Mouse (Mus musculus) CH12.LX (cell line): ENCODE measurements around the gene Fam163b. TPM values are rescaled to one million over a fixed set of nuclear protein-coding genes. Genes with fewer than 3 reads are reported as not detected.

ENCODE experiments used
- DNase-seq: peaks from one replicate; pipeline ENCODE4 v3.0.0-alpha.2; 2013; ENCODE audit errors: extremely low read depth
- H3K27ac ChIP-seq: 2 replicates; pipeline ENCODE4 v1.5.1; 2012; ENCODE audit warnings: low read depth, mild to moderate bottlenecking, control low read depth, moderate library complexity; ENCODE audit not compliant: insufficient read depth
- H3K27me3 ChIP-seq: replicated peaks from 2 replicates; pipeline ENCODE3; 2012; ENCODE audit warnings: inconsistent platforms
- H3K36me3 ChIP-seq, 2 experiments: replicated peaks in 1 of 2; 2 replicates each; pipeline versions ENCODE3 to v1.6.1; 2012; ENCODE audit warnings: inconsistent platforms in 1 of 2, low read length in 1 of 2, mild to moderate bottlenecking in 1 of 2, mixed read lengths in 1 of 2, moderate library complexity in 1 of 2; ENCODE audit not compliant: control insufficient read depth in 1 of 2, insufficient read depth in 1 of 2
- H3K4me1 ChIP-seq, 2 experiments: 2 replicates each; pipeline ENCODE4 v1.6.1; 2012; ENCODE audit warnings: inconsistent platforms in 1 of 2, moderate library complexity in 1 of 2; ENCODE audit not compliant: insufficient read depth in 2 of 2, control insufficient read depth in 1 of 2
- H3K4me2 ChIP-seq: 2 replicates; pipeline ENCODE4 v1.6.1; 2012; ENCODE audit warnings: low read depth, mild to moderate bottlenecking, control low read depth; ENCODE audit not compliant: poor library complexity, insufficient read depth, severe bottlenecking
- H3K4me3 ChIP-seq, 3 experiments: fragments of 150-350 bp in 1 of 3; sonication (generic) in 1 of 3; replicated peaks in 1 of 3; 2 replicates each; pipeline versions ENCODE3 to v1.5.1; 2011 to 2012; ENCODE audit warnings: low read depth in 2 of 3, low read length in 2 of 3, mild to moderate bottlenecking in 2 of 3, moderate library complexity in 2 of 3, control low read depth in 1 of 3, improper control_type of control experiment in 1 of 3, inconsistent platforms in 1 of 3, mixed read lengths in 1 of 3; ENCODE audit not compliant: poor library complexity in 1 of 3
- H3K79me2 ChIP-seq: replicated peaks from 2 replicates; pipeline ENCODE4 v1.6.1; 2012; ENCODE audit warnings: mild to moderate bottlenecking, moderate library complexity; ENCODE audit not compliant: control insufficient read depth, poor library complexity, insufficient read depth, severe bottlenecking; ENCODE audit errors: extremely low read depth
- H3K9ac ChIP-seq: 2 replicates; pipeline ENCODE4 v1.6.1; 2012; ENCODE audit warnings: low read depth, mild to moderate bottlenecking, control low read depth, moderate library complexity; ENCODE audit not compliant: insufficient read depth
- H3K9me3 ChIP-seq: replicated peaks from 2 replicates; pipeline ENCODE3; 2012; ENCODE audit warnings: low read length, inconsistent platforms, mixed read lengths
- CHD1 ChIP-seq: IDR thresholded peaks from 2 replicates; pipeline ENCODE4 v1.6.1; 2012; ENCODE audit warnings: low read depth, low read length, improper control_type of control experiment, inconsistent platforms
- CTCF ChIP-seq, 2 experiments: IDR thresholded peaks in 1 of 2; conservative IDR thresholded peaks in 1 of 2; 2 replicates each; pipeline ENCODE4 v1.5.1; 2011 to 2012; ENCODE audit warnings: low read depth in 2 of 2, low read length in 2 of 2, improper control_type of control experiment in 1 of 2, inconsistent platforms in 1 of 2, mild to moderate bottlenecking in 1 of 2, moderate library complexity in 1 of 2
- E2F4 ChIP-seq: IDR thresholded peaks from 2 replicates; pipeline ENCODE4 v1.6.1; 2011; ENCODE audit warnings: low read depth, low read length, improper control_type of control experiment; ENCODE audit not compliant: insufficient replicate concordance
- GABPA ChIP-seq: IDR thresholded peaks from 2 replicates; pipeline ENCODE4 v1.6.1; 2012; ENCODE audit warnings: low read depth, low read length, improper control_type of control experiment, inconsistent platforms; ENCODE audit not compliant: insufficient replicate concordance
- IRF4 ChIP-seq: IDR thresholded peaks from 2 replicates; pipeline ENCODE4 v1.6.1; 2014; ENCODE audit warnings: low read depth, mild to moderate bottlenecking, inconsistent platforms, low read length, improper control_type of control experiment
- MAFK ChIP-seq: IDR thresholded peaks from 2 replicates; pipeline ENCODE4 v1.6.1; 2011; ENCODE audit warnings: low read length, improper control_type of control experiment; ENCODE audit not compliant: insufficient replicate concordance
- MAX ChIP-seq: IDR thresholded peaks from 2 replicates; pipeline ENCODE4 v1.6.1; 2011; ENCODE audit warnings: low read length, improper control_type of control experiment
- MYC ChIP-seq: IDR thresholded peaks from 2 replicates; pipeline ENCODE4 v1.6.1; 2011; ENCODE audit warnings: low read depth, mild to moderate bottlenecking, improper control_type of control experiment, low read length
- NELFE ChIP-seq: IDR thresholded peaks from 2 replicates; pipeline ENCODE4 v1.6.1; 2011; ENCODE audit warnings: low read depth, low read length, improper control_type of control experiment
- PAX5 ChIP-seq: IDR thresholded peaks from 2 replicates; pipeline ENCODE4 v1.6.1; 2012; ENCODE audit warnings: low read length, inconsistent platforms, mixed read lengths
- POLR2AphosphoS2 ChIP-seq: IDR thresholded peaks from 2 replicates; pipeline ENCODE4 v1.6.1; 2011; ENCODE audit warnings: low read depth, low read length, improper control_type of control experiment
- TCF12 ChIP-seq: IDR thresholded peaks from 2 replicates; pipeline ENCODE4 v1.6.1; 2014; ENCODE audit warnings: low read depth, mild to moderate bottlenecking, inconsistent platforms, low read length, improper control_type of control experiment
- USF2 ChIP-seq: conservative IDR thresholded peaks from 2 replicates; pipeline ENCODE4 v1.6.1; 2011; ENCODE audit warnings: low read depth, low read length, improper control_type of control experiment
- ZC3H11A ChIP-seq: IDR thresholded peaks from 2 replicates; pipeline ENCODE4 v1.6.1; 2012; ENCODE audit warnings: low read depth, mild to moderate bottlenecking, inconsistent platforms, low read length, improper control_type of control experiment
- ZKSCAN1 ChIP-seq: IDR thresholded peaks from 2 replicates; pipeline ENCODE4 v1.6.1; 2012; ENCODE audit warnings: low read depth, inconsistent platforms, low read length, improper control_type of control experiment, borderline replicate concordance
- ZMIZ1 ChIP-seq: IDR thresholded peaks from 2 replicates; pipeline ENCODE4 v1.6.1; 2012; ENCODE audit warnings: low read depth, mild to moderate bottlenecking, inconsistent platforms, low read length, improper control_type of control experiment
- dilution Hi-C: fragments of 300-500 bp; cut with MboI; formaldehyde crosslinking; loops from 2 replicates; pipeline ENCODE4 v1.14.3; 2020; ENCODE audit warnings: low sequenced_read_pairs; ENCODE audit not compliant: extremely low pct_unique_long_range_greater_than_20kb, extremely low pct_ligation_motif_present
- in situ Hi-C: fragments of 300-500 bp; cut with MboI; formaldehyde crosslinking; loops from 3 replicates; pipeline ENCODE4 v1.14.3; 2019; ENCODE audit warnings: low sequenced_read_pairs, low pct_ligation_motif_present, low pct_unique_long_range_greater_than_20kb, mixed read lengths
- polyA plus RNA-seq: library from polyadenylated mRNA; unstranded; fragments of >175 nt; gene quantifications from 2 replicates; pipeline ENCODE4 v1.2.1, GENCODE M21; 2012; ENCODE audit warnings: low read depth; ENCODE audit not compliant: insufficient read length
- total RNA-seq, 2 experiments: library from RNA; depleted of rRNA; stranded (reverse); fragments of 300-350 nt in 1 of 2; fragments of >200 nt in 1 of 2; gene quantifications; 2 replicates each; pipeline ENCODE4 v1.2.3; 2012 to 2014

Fam163b gene
- total and polyA plus RNA-seq, 3 experiments = not detected

GRCm38 (mm10) chr2:27183734-27184133, 41.4 kb upstream of the Fam163b start:
- H3K4me2 ChIP-seq = no peak overlapping the region
- H3K4me3 ChIP-seq = no peak overlapping the region
- in situ Hi-C loops = no loop called here
- TF ChIP-seq ZMIZ1 (no peak), GABPA (no peak), MAFK (no peak), CHD1 (no peak), TCF12 (no peak), MYC (no peak), ZKSCAN1 (no peak), ZC3H11A (no peak), E2F4 (no peak), IRF4 (no peak)
- no peaks in the 10 kb centered on the region for H3K9me3 ChIP-seq
- H3K27me3 ChIP-seq = peaks cover 86% of the 10 kb centered on the region
- no peaks in the 10 kb centered on the region for H3K36me3 ChIP-seq
- no peak for DNase-seq
- no peak overlapping the region for H3K9ac ChIP-seq
- peaks cover 4 to 16% of the 10 kb centered on the region in 2 experiments; a peak in 3 of 4 replicates for H3K4me1 ChIP-seq
- dilution Hi-C loops = no loop called here
- H3K79me2 ChIP-seq = no peaks in the 10 kb centered on the region
- H3K27ac ChIP-seq = no peak overlapping the region

DNA sequence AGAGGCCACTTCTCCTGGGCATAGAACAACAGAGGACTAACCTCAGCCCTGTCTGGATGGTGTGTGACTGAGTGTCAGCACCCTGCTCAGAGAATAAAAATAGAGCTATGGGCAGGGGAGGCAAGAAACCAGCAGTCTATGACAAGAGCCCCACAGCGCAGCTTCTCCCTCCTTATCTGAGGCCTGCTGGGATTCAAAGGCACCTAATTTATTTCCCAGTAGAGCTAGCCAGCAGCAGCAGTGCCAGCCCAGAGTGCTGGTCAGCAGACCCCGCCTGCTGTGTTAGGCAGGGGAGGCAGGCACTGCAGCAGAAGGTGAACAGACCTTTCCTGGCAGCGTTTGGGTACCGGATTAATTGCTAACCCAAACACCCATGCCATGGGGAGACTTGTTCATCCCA, 39.6 kb upstream of the Fam163b start:
- DNase-seq = no peak
- Histone ChIP-seq H3K27ac (no peak overlapping the region), H3K27me3 (peaks cover 92% of the 10 kb centered on the region), H3K36me3 (no peaks in the 10 kb centered on the region), H3K4me1 (no peaks in the 10 kb centered on the region), H3K4me3 (no peak overlapping the region), H3K79me2 (no peaks in the 10 kb centered on the region), H3K9ac (no peak overlapping the region), H3K4me2 (no peak overlapping the region), H3K9me3 (no peaks in the 10 kb centered on the region)
- in situ Hi-C loops (no loop called here), dilution Hi-C loops (no loop called here)
- TF ChIP-seq ZKSCAN1 (no peak), CTCF (conservative IDR thresholded peaks at IDR 0.05 in 1 of 2, IDR thresholded peaks at IDR 0.05 in 1 of 2; ENCODE audit: low read depth in 2 of 2, low read length in 2 of 2) (no peak), PAX5 (no peak), E2F4 (no peak), MAX (no peak), MAFK (no peak), POLR2AphosphoS2 (no peak), USF2 (no peak), GABPA (no peak), CHD1 (no peak), NELFE (no peak)
